Mouse (Mus musculus) frontal cortex, adult 2 months (tissue): ENCODE results near the gene Il12rb1. TPM values are rescaled to one million over a fixed set of nuclear protein-coding genes. Genes with fewer than 3 reads are reported as not detected.

Experiments
- DNase-seq, 2 experiments: peaks; one replicate each; pipeline ENCODE4 v3.0.0; 2022; ENCODE audit warnings: low spot score in 1 of 2; ENCODE audit errors: extremely low spot score in 1 of 2
- polyA plus RNA-seq: library from polyadenylated mRNA; depleted of rRNA; stranded (reverse); fragments of >200 nt; gene quantifications from 2 replicates; pipeline ENCODE4 v1.2.3, GENCODE M21; 2012; rRNA removed

Gene Il12rb1
- 0.48 and 0.71 TPM in 2 replicates for polyA plus RNA-seq

GRCm38 (mm10) chr8:70808239-70808638 is at the start of gene Il12rb1:
TSS of gene Il12rb1 (plus strand) at chr8:70808449.
- DNase-seq = no peak

DNA sequence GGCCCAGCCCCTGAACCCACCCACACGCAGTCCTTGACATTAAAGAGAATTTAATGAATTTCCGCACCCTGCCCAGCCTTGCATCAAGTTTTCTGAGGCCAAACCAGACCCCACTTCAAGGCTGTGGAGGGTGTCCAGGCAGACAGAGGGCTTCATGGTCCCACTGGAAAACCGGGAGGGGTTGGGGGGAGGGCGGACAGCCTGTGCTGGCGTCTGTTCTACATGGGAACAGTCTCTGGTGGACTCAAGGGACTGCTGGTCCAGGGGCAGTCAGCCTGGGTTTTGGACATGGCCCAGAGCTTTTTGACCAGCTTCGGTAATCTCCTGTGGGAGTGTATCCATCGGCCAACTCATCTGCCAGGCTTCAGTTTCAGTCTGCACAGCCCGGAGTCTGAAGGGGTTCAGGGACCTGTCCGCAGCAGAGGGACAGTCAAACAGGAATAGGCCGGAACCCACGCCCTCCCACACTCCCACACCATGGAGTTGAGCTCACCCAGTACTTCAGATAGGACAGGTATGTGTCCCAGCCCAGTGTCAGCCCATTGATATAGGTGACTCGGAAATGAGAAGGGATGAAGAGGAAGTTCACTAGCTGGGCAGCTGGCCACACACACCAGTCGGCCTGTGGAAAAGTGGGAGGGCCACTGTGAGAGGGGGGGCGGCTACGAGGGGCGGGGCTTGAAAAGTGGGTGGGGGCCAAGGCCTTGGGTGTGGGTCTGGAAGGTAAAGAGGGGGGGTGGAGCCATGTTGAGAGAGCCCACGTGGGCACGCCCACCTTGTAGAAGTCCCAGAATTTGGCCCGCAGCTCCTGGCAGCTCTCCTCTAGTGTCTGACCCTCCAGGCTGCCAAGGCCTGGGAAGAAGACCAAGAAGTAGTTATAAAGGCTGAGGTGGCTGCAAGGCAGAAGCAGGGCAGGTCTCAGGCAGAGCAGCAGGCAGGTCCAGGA is 49.4 kb upstream of the Il12rb1 start:
- DNase-seq = no peak

GRCm38 (mm10) chr8:70760350-70760749 is 47.9 kb upstream of the Il12rb1 start:
- DNase-seq = no peak

DNA sequence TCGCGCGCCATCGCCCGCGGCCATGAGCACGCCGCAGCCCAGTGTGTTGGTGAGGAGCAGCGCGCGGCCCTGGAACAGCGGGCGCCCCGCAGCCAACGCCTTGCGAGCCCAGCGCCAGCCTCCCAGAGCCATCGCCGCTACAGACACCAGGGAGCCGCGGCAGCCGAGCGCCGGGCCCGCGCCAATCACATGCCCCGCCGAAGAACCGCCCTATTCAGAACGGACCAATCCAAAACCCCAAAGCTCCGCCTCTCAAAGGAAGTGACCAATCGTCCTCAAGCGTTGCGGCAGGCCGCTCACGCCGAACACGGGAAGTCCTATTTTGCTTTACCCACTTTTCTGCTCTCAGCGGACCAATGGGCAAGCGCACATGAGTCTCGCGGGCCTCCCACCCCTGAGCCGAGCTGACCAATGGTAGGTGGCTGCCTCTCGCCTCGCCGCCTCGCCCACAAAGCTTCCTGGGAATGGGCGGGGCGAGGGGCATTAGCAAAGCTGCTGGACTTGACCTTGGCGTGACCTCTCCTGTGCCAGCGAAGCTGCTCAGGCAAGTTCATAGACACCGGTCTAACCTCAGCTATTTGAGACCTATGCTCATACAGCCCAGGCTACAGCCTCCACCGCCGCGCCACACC is 47.4 kb upstream of the Il12rb1 start, which contains the start of gene Mpv17l2:
TSS of gene Mpv17l2 (minus strand) at position 172 of the 632 bp plus-strand sequence.
- peak; percentile 97 to 98 for DNase-seq

GRCm38 (mm10) chr8:70762118-70762517 is 46.1 kb upstream of the Il12rb1 start:
- no peak for DNase-seq

GRCm38 (mm10) chr8:70763354-70763753 is 44.9 kb upstream of the Il12rb1 start:
- DNase-seq = no peak

GRCm38 (mm10) chr8:70764026-70764425 is 44.2 kb upstream of the Il12rb1 start:
- no peak for DNase-seq

DNA sequence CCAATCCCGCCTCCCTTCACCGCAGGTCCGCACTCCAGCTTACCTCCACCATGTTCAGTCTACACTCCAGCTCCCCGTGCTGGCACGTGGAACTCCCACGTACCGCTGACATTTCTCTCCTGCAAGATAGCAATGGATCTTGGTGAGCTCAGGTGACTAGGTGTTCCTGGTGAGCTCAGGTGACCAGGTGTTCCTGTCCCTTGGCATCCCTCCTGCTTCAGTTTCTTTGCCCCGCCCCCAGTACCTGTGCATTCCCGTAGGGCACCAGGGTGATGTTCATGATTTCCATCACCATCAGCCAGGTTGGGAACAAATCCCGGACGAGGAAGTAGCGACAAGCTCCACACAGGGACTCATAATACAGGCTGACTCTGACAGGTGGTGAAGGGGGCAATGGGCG is 43.6 kb upstream of the Il12rb1 start:
- DNase-seq = no peak

DNA sequence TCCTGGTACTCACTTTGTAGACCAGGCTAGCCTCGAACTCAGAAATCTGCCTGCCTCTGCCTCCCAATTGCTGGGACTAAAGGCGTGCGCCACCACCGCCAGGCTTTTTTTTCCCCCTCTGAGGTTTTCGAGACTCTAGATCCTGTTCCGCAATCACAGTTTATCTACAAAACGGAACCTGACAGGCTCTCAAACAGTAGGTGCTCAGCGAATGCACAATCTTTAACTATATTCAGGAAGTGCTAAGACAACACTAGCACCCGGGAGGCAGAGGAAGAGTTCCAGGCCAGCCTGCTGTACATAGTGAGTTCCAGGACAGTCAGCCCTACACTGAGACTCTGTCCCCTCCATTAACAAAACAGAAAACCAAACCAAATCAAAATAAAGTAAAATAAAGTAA is 42.9 kb upstream of the Il12rb1 start:
- DNase-seq = no peak

GRCm38 (mm10) chr8:70765838-70766570 is 42.2 kb upstream of the Il12rb1 start:
- no peak for DNase-seq

- DNase-seq = no peak
These were observed 41.4 kb upstream of the Il12rb1 start for GRCm38 (mm10) chr8:70766571-70767440.

DNA sequence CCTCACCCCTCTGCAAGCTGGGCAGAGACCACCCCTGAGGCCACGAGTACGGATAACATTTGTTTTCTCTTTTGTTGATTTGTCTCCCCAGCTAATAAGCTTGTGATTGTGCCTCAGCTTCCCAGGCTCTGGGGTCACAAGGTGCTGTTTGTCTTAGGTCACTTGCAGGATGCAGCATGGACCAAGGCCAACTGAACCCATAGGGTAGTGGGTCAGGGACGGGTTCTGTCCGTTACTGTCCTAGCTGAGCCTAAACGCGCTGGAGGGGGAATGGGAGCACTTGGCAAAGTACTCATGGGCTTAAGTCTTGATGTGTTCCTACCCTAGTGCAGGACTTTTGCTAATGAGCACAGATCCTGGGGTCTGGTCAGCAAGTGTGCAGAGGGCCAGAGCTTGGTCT is 40.7 kb upstream of the Il12rb1 start:
- DNase-seq = no peak

- DNase-seq = no peak
These were observed 39.9 kb upstream of the Il12rb1 start for GRCm38 (mm10) chr8:70768231-70768776.

GRCm38 (mm10) chr8:70768956-70769355 is 39.3 kb upstream of the Il12rb1 start:
- no peak for DNase-seq

- peak; percentile 93 to 99 for DNase-seq
These were observed 38.9 kb upstream of the Il12rb1 start for GRCm38 (mm10) chr8:70769359-70769758.

DNA sequence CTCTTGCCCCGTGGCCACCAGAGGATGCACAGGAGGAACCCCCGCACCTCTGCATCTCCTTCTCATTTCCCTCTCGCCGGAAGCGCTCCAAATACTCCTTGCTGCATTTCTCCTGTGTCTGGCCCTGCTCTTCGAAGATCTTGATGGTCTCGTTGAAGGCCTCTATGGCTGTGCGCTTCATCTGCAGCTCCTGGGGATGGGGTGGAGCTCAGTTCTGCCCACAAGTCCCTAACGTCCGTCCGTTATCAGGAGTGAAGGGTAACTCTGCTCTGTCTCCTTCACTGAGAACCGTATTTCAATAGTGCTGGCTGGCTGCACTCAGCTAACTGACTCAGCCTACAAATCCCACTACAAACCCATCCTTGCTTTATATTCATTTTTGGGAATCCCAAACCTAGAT is 38.4 kb upstream of the Il12rb1 start:
- DNase-seq = no peak

DNA sequence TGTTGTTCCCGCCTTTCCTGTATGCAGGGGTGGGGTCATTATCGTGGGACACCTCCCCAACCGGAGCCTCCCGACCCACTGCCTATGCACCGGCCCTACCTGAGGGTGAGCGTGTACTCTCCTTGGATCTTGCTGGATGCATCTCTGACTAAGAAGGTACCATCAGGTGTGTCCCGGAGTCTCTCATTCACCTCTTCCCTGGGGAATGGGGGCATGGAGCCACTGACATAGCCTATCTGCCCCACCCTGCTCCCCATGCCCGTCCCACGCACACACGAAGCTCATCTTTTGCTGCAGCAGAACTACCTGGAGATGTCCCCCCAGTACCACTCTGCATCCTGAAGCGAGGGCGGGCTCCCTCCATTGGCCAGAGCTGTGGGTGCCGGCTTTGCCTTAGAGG is 37.5 kb upstream of the Il12rb1 start:
- DNase-seq = no peak

- no peak for DNase-seq
These were observed 37.0 kb upstream of the Il12rb1 start for GRCm38 (mm10) chr8:70771217-70771616.

DNA sequence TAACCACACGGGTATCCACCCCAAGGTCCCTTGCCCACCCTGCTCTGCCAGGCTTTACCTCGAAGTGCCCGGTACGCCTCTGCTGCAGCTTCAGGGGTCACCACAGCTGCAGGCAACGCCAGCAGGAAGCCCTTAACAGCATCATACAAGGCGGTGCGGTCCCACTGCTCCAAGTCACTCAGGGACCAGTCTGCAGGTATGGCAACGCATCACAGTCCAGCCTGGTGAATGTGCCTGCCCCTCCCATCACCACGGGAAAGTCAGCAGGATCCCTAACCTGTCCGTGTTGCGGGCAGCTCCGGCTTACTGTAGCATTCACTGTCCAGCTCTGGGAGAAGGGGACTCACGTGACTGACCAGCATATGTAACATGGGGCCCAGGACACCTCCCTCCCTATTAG is 36.2 kb upstream of the Il12rb1 start:
- DNase-seq = no peak

DNA sequence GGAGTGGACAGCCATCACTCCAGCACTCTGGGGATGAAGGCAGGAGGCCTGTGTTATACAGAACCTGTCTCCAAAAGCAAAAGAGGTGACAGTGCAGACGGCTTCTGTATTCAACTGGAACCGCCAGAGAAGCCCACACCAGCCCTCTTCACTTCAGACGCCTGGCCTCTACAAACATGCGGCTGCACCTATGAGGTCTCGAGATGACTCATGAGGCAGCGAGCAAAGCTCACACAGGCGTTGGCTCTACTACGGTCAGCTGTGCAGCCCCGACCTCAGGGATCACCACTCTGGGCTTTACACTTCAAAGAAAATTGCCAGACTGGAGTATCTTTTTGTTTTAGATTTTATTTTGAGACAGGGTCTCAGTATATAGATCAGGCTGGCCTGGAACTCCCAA is 35.4 kb upstream of the Il12rb1 start:
- DNase-seq = no peak
